Mouse (Mus musculus) erythroblast, embryonic 14.5 days (primary cell): ENCODE results near the gene Btbd9.

Experiments used
- GATA1 ChIP-seq: IDR thresholded peaks from 2 replicates; pipeline ENCODE4 v1.6.1; 2012; ENCODE audit warnings: low read length, inconsistent platforms, mixed read lengths
- TAL1 ChIP-seq: IDR thresholded peaks from 3 replicates; pipeline ENCODE4 v1.6.1; 2012; ENCODE audit warnings: low read length, inconsistent platforms, mixed read lengths

DNA sequence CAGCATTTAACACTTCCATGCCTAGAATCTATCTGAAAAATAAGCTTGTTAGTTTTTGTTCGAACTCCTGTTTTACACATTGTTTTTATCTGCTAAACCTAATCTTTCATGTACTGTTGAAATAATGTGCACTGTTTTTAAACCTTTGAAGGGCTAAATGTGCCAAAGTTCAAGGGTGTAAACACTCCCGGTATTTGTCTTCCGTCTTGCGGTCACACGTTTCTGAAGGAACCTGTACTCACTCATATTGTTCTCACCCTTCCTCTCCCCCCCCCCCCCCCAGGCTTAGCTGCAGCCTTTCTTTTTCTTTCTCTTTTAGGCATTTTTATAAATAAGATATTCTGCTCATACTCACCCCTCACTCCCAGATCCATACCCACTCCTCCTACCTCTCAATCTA, 212.9 kb downstream of the Btbd9 start:
- TF ChIP-seq TAL1, result no peak
- TF ChIP-seq GATA1, result no peak
